Mouse (Mus musculus) stomach, postnatal 0 days (tissue): ENCODE measurements around the gene Nufip2.

Experiments
- CTCF ChIP-seq: IDR thresholded peaks from 2 replicates; pipeline ENCODE4 v1.5.1; 2016; ENCODE audit warnings: antibody characterized with exemption, low read depth, mild to moderate bottlenecking, moderate library complexity
- EP300 ChIP-seq: optimal IDR thresholded peaks from 2 replicates; pipeline ENCODE3; 2016; ENCODE audit warnings: antibody characterized with exemption

DNA sequence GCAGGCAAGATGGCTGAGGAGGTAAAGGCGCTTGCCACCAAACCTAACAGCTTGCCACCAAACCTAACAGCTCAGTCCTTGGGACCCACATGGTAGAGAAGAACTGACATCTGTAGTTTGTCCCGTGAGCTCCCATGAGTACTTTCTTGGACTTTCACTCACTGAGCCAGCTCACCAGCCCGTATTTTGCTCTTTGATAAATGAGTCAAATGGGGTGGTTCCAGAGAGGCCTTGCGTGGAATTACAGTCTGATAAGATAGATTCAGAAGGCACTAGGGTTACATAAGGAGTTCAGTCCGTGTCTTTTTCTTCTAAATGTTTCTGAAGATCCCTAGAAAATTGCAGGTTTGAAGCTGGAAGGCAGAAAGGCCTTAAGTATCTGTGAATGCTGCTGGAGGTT is 66.6 kb downstream of the Nufip2 start:
- no peak for TF ChIP-seq CTCF
- TF ChIP-seq EP300 = no peak
